Mouse (Mus musculus) cerebellum, postnatal 4 days (tissue): Measurements from ENCODE around the gene Lingo2.
"Not testable (repeated sequence)": the region's sequence is repeated elsewhere in the genome, so short reads cannot be mapped to it uniquely, and the experiment has no call there.

Source experiments
- DNase-seq, 2 experiments: peaks; one replicate each; pipeline ENCODE4 v3.0.0; 2022; ENCODE audit warnings: low spot score in 2 of 2, mixed read lengths in 1 of 2

The Lingo2 gene

DNA sequence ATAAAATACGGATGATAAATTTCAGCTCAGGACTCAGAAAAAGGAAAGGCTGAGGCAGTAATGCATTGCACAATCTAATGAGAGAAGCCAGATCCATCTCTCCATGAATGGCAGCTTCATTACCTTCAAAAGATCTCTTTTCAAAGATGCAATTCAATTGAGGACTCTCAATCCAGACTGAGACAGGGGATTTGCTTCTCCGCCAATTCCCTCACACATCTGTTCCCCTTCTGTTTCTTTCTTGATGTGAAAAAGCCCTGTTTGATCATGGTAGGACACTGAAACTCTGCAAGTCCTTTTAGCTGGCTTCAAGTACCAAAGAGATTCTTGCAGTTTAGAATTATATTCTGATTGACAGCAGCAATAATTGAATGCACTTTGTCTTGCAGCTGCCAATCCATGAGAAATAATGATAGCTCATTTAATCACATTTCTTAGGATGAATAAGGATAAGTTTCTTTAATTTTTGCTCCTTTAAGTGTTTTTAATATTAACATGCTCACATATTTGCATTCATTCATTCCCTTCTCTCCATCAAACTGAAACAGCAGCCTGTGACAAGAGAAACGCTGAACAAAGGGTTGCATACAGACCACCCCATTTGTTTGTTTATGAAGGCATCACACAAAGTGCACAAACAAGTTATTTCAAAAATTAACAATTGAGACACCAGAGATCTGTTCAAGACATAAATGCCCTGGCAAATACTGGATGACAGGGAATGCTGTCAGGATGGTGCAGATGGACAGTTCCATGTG is 870.3 kb downstream of the Lingo2 start:
- no peak for DNase-seq

DNA sequence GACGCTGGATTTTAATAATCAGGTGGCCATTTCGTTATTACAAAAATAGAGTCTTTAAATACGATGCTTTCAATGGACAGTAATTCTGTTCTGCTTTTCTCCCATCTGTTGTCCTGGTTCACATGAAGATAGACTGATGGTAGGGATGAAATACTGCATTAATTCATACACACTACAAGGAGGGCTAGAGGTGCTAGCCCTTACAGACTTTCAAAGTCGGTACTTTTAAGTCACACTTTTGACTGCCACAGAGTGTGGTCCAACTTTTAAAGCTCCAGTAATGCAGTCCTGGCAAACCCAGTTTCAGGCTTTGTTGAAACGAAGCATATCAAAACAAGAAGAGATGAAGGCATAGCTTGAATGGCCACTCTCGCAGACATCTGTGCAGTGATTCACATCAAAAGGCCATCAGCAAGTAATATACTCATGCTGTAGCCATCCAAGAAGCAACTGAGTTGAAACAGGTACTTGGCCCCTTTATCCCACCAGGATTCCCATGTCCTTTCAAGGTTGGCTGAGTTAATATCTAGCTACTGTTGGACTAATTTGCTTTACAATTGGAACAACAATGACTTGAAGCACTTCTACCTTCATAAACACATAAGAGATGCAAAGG is 872.5 kb downstream of the Lingo2 start:
- no peak for DNase-seq

DNA sequence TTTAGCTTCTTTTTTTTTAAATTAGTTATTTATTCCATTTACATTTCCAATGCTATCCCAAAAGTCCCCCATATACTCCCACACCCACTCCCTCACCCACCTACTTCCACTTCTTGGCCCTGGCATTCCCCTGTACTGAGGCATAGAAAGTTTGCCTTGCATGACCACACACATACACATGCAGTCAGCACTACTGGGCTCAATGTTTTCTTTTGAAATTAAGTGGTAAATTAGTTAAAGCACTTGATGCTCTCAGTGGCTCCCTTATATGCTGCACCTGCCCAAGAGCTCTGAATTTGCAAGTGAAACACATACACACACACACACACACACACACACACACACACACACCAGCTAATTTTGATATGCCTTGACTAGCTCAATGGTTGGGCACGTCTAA is 886.8 kb downstream of the Lingo2 start:
- not testable (repeated sequence) for DNase-seq

DNA sequence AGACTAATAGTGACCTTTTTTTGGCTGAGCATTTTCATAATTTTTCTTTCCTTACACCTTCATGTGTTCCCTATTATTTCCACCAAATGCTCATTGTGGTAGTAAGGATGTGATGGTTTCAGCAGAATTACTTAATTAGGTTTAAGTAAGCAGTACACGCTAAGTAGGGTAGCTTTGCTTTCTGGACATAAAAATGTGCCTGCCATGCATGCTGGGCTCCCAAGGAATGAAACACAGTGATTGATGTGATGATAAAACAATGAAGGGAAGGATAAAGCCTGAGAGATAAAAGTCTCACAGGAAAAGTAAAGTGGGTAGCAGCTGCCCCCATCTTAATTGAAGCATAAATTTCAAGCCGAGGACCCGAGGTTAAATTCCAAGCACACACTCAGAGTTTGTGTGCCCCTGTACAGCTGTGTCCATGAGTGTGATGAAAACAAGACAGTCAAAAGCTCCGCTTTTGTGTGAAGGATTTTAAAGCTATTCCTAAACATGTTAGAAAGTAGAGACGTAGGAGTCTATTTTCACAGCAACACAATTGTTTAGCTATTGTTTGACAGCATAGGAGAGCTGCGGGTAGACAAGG is 898.7 kb downstream of the Lingo2 start:
- DNase-seq, result no peak

DNA sequence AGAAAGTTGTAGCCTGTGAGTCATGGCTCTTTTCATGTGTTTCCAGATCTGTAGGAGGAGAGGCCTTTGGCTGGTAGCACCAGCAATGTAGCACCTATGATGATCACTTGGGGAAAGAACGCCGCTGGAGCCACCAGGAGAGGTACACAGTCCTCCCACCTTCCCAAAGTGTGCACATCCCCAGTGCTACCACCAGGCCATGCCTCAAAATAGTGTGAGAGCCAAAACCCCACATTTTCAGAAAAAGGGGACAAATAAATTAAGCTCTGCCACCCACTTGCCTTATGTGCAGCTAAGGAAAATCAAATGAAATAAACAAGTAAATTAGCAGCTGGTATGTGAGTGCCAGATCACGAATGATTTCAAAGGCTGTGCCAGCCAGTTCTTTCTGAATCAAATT is 911.2 kb downstream of the Lingo2 start:
- DNase-seq, result no peak

DNA sequence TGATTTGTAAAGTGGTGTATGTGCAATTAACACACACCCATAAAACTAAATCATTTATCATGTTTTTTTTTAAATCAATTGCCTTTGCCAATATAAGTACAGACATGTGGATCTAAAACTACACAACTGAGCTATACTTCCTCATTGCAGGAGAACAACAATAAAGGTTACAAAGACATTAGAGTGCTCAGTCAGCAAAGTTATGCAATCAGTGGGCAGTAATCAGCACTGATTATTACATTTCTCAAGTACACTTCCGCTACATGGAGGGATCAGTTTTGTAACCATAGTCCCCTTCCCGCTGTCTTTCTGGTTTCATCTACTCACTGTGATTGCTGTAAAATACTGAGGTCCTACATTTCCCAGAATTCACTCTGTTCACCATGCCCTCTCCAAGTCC is 912.8 kb downstream of the Lingo2 start:
- no peak for DNase-seq

DNA sequence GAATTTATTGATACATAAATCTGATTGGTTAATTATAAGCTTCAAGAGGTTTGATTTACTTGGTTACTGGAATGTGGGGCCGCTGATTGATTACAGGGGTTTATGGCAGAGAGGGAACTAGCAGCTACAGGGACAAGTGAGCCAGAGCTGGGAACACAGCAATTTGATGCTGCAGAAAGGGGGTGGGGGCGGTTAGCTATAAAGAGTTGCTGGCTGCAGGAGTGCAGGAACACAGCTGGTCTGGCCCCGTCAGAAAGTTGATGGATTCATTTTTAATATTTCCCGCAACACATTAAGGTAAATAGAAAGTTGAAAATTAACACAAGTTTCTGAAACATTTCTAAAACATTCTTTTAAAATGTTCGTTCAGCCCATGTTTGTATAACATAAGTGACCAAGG is 919.5 kb downstream of the Lingo2 start:
- no peak for DNase-seq

DNA sequence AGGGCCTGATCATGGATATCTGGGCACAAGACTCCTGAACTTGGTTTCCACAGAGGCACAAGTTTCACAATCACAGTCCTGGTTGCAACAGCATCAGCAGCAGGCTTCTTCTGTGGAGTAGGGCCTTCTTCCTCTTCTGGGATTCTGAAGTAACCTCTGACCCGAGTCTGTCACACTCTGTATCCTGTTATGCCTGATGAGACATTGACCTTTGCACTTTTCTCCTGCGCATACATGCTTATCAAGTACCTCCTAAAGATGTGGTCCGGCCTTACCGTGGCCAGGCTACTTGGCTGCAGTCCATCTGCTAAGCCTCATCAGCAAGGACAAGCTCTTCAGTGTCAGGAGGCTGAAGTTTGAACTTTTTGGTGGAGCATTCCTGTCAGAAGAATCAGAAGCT is 937.4 kb downstream of the Lingo2 start:
- DNase-seq, result no peak

DNA sequence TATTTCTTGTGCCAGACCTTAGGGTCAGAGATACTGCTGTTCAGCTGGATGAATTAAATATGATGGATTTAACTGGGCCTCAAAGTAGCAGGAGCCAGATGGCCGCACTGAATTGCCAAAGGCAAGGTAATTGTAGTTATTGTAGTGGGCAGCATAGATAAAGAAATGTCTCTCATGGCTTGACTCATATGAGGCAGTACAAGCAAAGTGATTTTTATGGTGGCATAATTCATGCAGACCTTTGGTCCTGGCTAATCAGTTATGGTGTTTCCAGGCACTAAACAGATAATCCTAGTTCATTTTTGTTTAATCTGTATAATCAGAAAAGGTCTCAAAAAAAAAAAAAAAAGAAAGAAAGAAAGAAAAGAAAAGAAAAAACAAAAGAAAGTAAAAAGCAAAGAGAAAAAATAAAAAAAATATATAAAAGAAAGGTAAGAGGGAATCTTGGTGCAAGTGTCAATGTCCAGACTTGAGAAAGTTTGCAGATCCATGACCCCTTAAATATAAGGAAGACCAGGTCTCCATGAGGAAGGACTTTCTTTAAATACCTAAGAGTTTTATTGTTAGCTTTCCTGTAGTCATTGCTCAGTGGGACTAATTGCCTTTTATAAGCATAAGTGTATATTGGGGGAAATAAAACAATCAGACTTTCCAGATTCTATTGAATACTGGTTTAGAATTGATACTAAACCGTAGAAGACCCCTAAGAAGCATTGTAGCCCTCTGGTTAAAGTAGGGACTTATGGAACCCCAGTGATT is 959.4 kb downstream of the Lingo2 start:
- no peak for DNase-seq

DNA sequence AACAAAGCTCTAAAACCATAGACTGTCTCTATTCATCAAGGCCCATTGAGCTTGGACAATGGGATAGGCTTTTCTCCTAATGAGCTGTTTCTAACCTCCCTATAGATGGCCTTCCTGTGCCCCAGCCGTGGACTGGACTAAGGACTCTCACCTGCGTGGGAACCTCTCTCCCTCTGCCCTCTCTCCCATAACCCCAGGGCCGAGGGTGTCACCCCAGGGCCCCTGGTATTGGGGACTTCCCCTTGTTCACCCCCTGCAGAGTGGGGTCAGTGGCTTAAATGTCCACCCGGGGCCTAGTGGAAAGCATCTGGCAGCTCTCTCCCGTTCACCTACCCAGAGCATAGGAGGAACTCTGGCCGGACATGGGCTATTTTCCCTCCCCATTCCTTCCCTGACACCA is 965.5 kb downstream of the Lingo2 start:
- no peak for DNase-seq

DNA sequence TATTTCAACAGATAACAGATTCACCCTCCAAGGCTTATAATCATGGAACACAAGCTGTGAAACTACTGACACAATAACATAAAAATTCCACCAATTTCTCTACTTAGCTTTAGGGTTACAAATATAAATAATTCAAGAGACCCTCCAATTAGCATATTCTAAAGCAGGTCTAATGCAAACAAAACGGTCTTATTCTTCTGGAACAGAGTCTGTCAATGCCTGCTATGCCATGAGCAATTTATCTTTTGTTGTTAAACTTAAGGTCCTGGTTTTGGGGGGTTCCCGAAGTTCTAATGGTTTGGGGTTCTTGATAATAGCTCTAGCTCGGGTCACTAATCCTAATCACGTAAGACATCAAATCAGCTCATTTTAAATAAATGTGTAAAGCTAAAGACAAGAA is 988.0 kb downstream of the Lingo2 start:
- no peak for DNase-seq

DNA sequence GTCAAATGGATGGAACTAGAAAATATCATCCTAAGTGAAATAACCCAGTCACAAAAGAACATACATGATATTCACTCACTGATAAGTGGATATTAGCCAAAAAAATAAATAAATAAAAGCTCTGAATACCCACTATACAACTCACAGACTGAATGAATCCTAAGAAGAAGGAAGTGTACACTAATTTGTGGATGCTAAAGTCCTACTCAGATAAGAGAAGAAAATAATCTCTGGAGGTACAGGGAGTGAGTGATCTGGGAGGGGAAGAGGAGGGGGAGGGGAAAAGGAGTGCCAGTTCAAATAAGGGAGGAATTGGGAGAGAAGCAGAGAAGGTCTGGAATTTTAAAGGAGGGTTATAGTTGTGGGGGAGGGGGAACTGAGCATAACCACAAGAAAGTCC is 999.7 kb downstream of the Lingo2 start:
- DNase-seq, result no peak

DNA sequence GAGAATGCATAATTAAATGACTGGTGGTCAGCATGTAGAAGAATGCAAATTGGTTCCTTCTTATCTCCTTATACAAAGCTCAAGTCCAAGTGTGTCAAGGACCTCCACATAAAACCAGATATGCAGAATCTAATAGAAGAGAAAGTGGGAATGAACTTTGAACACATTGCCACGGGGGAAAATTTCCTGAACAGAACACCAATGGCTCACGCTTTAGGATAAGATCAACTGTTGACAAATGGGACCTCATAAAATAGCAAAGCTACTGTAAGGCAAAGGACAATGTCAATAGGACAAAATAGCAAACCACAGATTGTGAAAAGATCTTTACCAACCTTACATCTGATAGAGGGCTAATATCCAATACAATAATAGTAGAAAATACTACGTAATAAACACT is 1000.3 kb downstream of the Lingo2 start:
- DNase-seq, result no peak

DNA sequence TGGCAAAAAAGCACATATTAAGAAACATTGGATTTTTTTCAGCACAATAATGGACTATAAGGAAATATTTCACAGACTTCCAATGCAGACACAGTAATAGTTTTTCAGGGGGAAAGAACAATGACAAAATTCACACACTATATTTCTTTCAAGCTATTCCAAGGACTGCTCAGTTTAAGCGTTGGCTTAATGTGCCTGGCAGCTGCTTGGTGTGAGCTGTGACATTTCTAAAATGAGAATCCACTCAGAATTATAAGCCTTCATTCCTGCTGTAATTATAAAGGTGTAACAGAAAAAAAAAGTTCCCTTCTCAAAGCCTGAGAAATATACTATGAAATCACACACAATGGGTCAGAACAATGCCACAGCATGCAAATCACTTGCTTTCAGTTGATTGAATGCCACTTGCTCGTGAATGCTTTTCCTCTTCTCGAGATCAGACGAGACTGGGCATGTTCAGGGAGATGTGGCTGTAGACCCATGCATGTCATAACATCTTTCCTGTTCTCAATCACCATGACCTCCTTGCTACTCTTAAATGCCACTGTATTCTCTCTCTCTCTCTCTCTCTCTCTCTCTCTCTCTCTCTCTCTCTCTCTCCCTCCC is 1017.4 kb downstream of the Lingo2 start:
- no peak for DNase-seq

DNA sequence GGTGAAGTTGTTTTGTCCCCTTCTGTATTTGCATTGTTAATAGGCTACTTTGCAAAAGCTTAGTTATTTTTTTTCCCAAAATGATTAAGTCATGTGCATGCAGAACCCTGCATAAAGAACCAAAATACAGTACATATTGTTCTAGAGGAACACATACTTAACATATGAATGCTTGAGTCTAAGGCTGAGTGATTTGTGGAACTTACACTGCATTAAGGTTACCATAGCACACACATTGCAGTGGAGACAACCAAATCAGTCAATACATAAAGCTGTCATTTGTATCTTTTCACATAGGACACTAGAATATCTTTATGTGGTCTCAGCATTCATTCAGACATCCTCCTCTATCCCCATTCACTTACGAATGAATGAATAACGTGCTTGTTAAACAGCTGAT is 1023.8 kb downstream of the Lingo2 start:
- DNase-seq, result no peak

DNA sequence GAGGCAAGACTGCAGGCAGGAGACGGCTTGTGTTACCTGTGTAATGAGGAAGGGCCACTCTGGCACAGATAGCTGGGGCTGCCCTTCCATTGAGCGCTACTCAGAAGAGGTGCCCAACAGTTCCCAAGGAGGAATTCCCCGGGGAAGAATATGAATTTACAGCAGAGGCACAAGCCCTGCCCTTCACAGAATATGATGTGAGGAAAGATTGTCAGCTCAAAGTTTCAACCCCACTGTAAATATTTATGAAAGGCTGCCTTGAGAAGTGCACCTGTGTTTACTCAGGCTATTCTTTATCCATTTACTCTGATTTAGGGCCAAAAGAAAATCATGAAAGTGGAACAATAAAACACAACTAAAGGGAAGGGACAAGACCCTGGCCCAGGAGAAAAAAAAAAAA is 1034.1 kb downstream of the Lingo2 start:
- DNase-seq, result no peak

DNA sequence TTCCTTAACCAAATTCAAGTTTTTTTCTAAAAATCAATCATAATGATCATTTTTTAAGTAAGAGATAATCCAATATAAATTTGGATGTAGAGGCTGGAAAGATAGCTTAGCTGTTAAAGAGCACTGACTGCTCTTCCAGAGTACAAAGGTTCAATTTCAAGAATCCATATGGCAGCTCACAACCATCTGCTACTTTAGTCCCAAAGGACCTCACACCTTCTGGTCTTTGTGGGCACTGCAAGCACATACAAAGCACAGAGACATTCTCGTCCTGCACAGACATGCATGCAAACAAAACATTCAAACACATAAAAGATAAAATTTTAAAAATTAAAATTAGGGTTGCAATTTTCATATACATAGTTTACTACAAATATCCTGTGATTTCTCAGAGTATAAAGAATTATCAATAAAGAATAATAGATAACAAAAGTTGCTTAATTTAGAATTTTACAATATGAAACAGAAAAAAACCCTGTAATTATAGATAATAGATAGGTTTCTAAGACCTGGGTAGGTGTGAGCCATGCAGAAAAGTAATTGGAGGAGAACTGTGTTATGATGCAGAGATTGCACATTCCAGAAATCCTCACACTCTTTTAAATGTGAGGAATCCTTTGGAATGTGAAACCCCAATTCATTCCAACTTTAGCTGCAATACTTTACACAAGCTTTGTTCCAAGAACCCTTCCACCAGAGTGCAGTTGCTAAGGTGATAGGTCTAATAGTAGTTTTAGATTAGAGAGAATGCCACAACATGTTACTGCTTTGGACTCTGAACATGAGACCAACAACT is 1053.6 kb downstream of the Lingo2 start:
- DNase-seq, result peak in 1 of 2 experiments; percentile 6

DNA sequence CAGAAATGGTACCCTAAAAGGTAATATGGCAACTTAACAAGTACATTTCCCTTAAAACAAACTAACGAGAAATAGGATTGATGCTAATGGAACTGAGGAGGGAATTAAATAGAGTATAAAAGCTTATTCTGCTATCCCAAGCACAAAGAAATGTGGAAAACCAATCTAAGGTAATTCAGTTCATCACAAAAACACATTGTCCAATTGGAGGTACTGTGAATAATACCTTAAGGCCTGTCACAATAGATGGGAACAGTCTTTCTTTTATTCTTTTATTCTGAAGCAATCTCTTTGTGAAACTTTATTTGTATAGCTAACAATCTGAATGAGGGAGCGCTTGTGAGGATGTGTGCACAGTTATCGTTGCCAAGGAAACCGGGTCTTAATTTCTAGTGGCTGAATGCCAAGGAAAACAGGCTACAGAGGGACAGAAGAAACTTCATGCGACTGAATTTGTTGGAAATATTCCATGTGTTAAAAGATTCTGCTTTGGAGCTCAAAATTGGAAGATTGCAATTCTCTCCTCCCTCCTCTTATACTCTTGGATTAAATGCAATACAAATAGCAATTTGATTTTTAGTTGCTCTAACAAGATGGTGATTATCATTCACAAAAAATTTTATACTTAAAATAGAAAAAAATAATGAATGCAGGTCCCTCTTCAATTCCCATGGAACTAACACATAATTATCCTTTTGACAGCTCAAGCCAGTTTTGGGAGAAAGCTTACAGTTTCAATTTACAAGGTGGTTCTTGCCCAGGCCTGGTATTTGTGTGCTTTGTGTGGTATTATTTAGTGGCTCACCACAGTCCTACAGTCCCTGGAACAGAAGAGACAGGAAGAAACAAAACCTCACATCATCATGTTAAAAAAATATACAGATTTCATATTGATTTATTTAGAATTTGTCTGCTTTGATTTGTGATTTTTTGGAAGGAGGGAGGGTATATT is 1065.7 kb downstream of the Lingo2 start:
- peak in 1 of 2 experiments; percentile 31 for DNase-seq

DNA sequence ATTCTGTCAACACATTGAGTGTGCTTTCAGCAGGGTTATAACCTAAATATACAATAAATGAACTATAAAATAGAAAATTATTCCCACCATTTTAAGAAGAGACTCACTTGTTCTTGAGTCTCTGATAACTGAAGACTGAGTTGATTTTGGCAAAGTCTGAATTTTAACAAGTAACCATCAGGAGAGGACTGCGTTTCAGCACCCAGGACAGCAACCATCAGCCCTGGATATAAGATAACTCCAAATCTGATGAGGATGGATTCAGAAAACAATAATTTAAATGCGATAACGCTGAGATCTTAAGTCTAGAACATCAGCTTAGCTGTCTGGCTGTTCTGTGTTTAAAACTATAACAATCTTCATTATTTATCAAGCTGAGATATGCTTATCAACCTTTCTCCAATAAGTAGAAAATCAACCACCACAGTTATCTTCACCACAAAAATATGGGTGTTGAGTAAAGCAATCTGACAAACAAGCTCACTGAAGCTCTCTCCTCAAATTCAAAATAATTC is 1066.5 kb downstream of the Lingo2 start:
- no peak for DNase-seq

DNA sequence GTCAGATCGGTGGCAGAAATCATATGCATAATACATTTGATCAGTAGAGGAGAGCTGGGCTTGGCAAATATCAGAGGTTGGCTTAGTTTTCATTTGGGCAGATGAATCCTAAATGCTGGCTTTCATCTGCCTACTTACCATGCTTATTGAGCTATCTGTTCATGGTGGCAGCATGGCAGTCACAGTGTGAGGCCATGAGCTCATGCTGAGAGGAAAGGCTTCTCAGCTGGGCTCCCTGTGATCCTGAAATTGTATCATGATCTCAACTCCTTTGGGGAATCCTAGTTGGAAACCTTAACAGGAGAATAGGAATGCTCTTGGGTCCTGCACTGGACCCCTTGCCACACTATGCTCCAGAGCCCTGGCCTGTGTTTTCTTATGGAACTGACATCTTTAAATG is 1105.0 kb downstream of the Lingo2 start:
- peak in 1 of 2 experiments; percentile 16 for DNase-seq
